Mouse (Mus musculus) kidney, embryonic 15.5 days (tissue): ENCODE measurements around the gene Abtb2. TPM values are rescaled to one million over a fixed set of nuclear protein-coding genes. Genes with fewer than 3 reads are reported as not detected.
A peak's percentile ranks its signal among the peaks of the same experiment; 100 is the strongest.

ENCODE experiments used
- ATAC-seq: fragments of 200-750 bp; cut with Nextera tagmentation; replicated peaks from 2 replicates; pipeline ENCODE4 v1.8.0; 2017; ENCODE audit warnings: moderate TSS enrichment; ENCODE audit not compliant: low FRiP score
- H3K27ac ChIP-seq: fragments of 300-500 bp; sonication (generic); 2 replicates; pipeline ENCODE4 v1.5.1; 2015; ENCODE audit warnings: mild to moderate bottlenecking, inconsistent platforms
- H3K27me3 ChIP-seq: fragments of 300-500 bp; sonication (generic); 2 replicates; pipeline ENCODE4 v1.6.1; 2015; ENCODE audit warnings: inconsistent platforms
- H3K36me3 ChIP-seq: fragments of 300-500 bp; sonication (generic); 2 replicates; pipeline ENCODE4 v1.6.1; 2015; ENCODE audit warnings: inconsistent platforms
- H3K4me1 ChIP-seq: fragments of 300-500 bp; sonication (generic); 2 replicates; pipeline ENCODE4 v1.6.1; 2015; ENCODE audit warnings: inconsistent platforms
- H3K4me2 ChIP-seq: fragments of 300-500 bp; sonication (generic); 2 replicates; pipeline ENCODE4 v1.6.1; 2015; ENCODE audit warnings: moderate library complexity, mild to moderate bottlenecking, inconsistent platforms
- H3K4me3 ChIP-seq: fragments of 300-500 bp; sonication (generic); replicated peaks from 2 replicates; pipeline ENCODE4 v1.5.1; 2015; ENCODE audit warnings: mild to moderate bottlenecking, inconsistent platforms
- H3K9ac ChIP-seq: fragments of 300-500 bp; sonication (generic); 2 replicates; pipeline ENCODE4 v1.6.1; 2015; ENCODE audit warnings: mild to moderate bottlenecking, inconsistent platforms
- H3K9me3 ChIP-seq: fragments of 300-500 bp; sonication (generic); replicated peaks from 2 replicates; pipeline ENCODE4 v1.6.1; 2016; ENCODE audit warnings: inconsistent platforms
- WGBS: fragments of 180-500 bp; shearing (Covaris S2); methylation state at CpG from one replicate; pipeline ENCODE4 v1.1.7; 2015; ENCODE audit warnings: mixed read lengths; 5-methylcytosine and 5-hydroxymethylcytosine counted together
- polyA plus RNA-seq: library from polyadenylated mRNA; unstranded; fragments of >200 nt; fragmentation: Nextera tagmentation; extraction: Ambion mirVana; gene quantifications from 2 replicates; pipeline ENCODE4 v1.2.1, GENCODE M21; 2015

Abtb2 gene
- polyA plus RNA-seq, 1 experiment from 2014 or later = 8.4 TPM

- 76% methylated on average over 2 of the region's 2 CpGs for WGBS
- H3K9me3 ChIP-seq = no peaks in the 10 kb centered on the region
- no peaks in the 10 kb centered on the region for H3K36me3 ChIP-seq
- H3K9ac ChIP-seq = no peak overlapping the region
- no peaks in the 10 kb centered on the region for H3K27me3 ChIP-seq
- ATAC-seq = no peak
- H3K4me1 ChIP-seq = 0 out of 2 replicates have a peak, but pooled peaks cover 6% of the 10 kb centered on the region
- 0 out of 2 replicates have a peak overlapping the region, but pooled peaks have one; percentile 5 for H3K27ac ChIP-seq
- H3K4me3 ChIP-seq = no peak overlapping the region
- no peak overlapping the region for H3K4me2 ChIP-seq
These were observed 84.3 kb downstream of the Abtb2 start for GRCm38 (mm10) chr2:103650314-103650879.

GRCm38 (mm10) chr2:103652121-103652520, 86.0 kb downstream of the Abtb2 start:
- 67% methylated on average over 4 of the region's 4 CpGs for WGBS
- no peak for ATAC-seq
- Histone ChIP-seq H3K4me3 (no peak overlapping the region), H3K4me2 (no peak overlapping the region), H3K36me3 (no peaks in the 10 kb centered on the region), H3K9me3 (no peaks in the 10 kb centered on the region), H3K27me3 (no peaks in the 10 kb centered on the region), H3K27ac (no peak overlapping the region), H3K4me1 (0 out of 2 replicates have a peak, but pooled peaks cover 6% of the 10 kb centered on the region), H3K9ac (no peak overlapping the region)

GRCm38 (mm10) chr2:103655037-103655436, 88.9 kb downstream of the Abtb2 start:
- H3K9ac ChIP-seq = no peak overlapping the region
- no peaks in the 10 kb centered on the region for H3K36me3 ChIP-seq
- H3K27me3 ChIP-seq = no peaks in the 10 kb centered on the region
- H3K4me1 ChIP-seq = peaks cover 2% of the 10 kb centered on the region; the same call in 1 of the 2 replicates
- ATAC-seq = no peak
- H3K4me3 ChIP-seq = no peak overlapping the region
- H3K9me3 ChIP-seq = no peaks in the 10 kb centered on the region
- no peak overlapping the region for H3K4me2 ChIP-seq
- no peak overlapping the region for H3K27ac ChIP-seq
- 81% methylated on average over 1 of the region's 1 CpGs for WGBS

GRCm38 (mm10) chr2:103656028-103656427, 89.9 kb downstream of the Abtb2 start:
- H3K27ac ChIP-seq = no peak overlapping the region
- no peak for ATAC-seq
- no peaks in the 10 kb centered on the region for H3K9me3 ChIP-seq
- no peak overlapping the region for H3K9ac ChIP-seq
- H3K4me3 ChIP-seq = no peak overlapping the region
- peaks cover 8% of the 10 kb centered on the region; the same call in 1 of the 2 replicates for H3K4me1 ChIP-seq
- no peaks in the 10 kb centered on the region for H3K36me3 ChIP-seq
- H3K4me2 ChIP-seq = no peak overlapping the region
- no peaks in the 10 kb centered on the region for H3K27me3 ChIP-seq

GRCm38 (mm10) chr2:103659167-103659566, 93.1 kb downstream of the Abtb2 start:
- no peak overlapping the region for H3K4me3 ChIP-seq
- no peak overlapping the region for H3K27ac ChIP-seq
- H3K36me3 ChIP-seq = no peaks in the 10 kb centered on the region
- H3K9me3 ChIP-seq = no peaks in the 10 kb centered on the region
- WGBS = 71% methylated on average over 4 of the region's 4 CpGs
- no peaks in the 10 kb centered on the region for H3K27me3 ChIP-seq
- H3K4me1 ChIP-seq = peaks cover 19% of the 10 kb centered on the region
- H3K4me2 ChIP-seq = no peak overlapping the region
- ATAC-seq = no peak
- no peak overlapping the region for H3K9ac ChIP-seq

- H3K27ac ChIP-seq = no peak overlapping the region
- H3K36me3 ChIP-seq = no peaks in the 10 kb centered on the region
- peaks cover 19% of the 10 kb centered on the region for H3K4me1 ChIP-seq
- no peak for ATAC-seq
- no peak overlapping the region for H3K4me3 ChIP-seq
- H3K4me2 ChIP-seq = no peak overlapping the region
- 71% methylated on average over 15 of the region's 15 CpGs for WGBS
- H3K9ac ChIP-seq = no peak overlapping the region
- no peaks in the 10 kb centered on the region for H3K9me3 ChIP-seq
- H3K27me3 ChIP-seq = no peaks in the 10 kb centered on the region
These were observed 93.8 kb downstream of the Abtb2 start for GRCm38 (mm10) chr2:103659648-103660556.

GRCm38 (mm10) chr2:103661696-103662095, 95.6 kb downstream of the Abtb2 start:
- H3K9ac ChIP-seq = no peak overlapping the region
- H3K27ac ChIP-seq = no peak overlapping the region
- H3K4me1 ChIP-seq = peaks cover 19% of the 10 kb centered on the region
- H3K9me3 ChIP-seq = no peaks in the 10 kb centered on the region
- no peaks in the 10 kb centered on the region for H3K36me3 ChIP-seq
- H3K4me3 ChIP-seq = no peak overlapping the region
- H3K4me2 ChIP-seq = no peak overlapping the region
- no peak for ATAC-seq
- WGBS = 43% methylated on average over 1 of the region's 1 CpGs
- no peaks in the 10 kb centered on the region for H3K27me3 ChIP-seq

GRCm38 (mm10) chr2:103662121-103662520, 96.0 kb downstream of the Abtb2 start:
- Histone ChIP-seq H3K4me2 (no peak overlapping the region), H3K4me1 (peaks cover 19% of the 10 kb centered on the region), H3K9me3 (no peaks in the 10 kb centered on the region), H3K36me3 (no peaks in the 10 kb centered on the region), H3K4me3 (no peak overlapping the region), H3K9ac (no peak overlapping the region), H3K27me3 (no peaks in the 10 kb centered on the region), H3K27ac (no peak overlapping the region)
- no peak for ATAC-seq
- WGBS = 53% methylated on average over 4 of the region's 4 CpGs

- H3K4me3 ChIP-seq = no peak overlapping the region
- no peak for ATAC-seq
- H3K27ac ChIP-seq = no peak overlapping the region
- H3K4me1 ChIP-seq = peaks cover 35% of the 10 kb centered on the region
- no peak overlapping the region for H3K9ac ChIP-seq
- no peaks in the 10 kb centered on the region for H3K9me3 ChIP-seq
- H3K4me2 ChIP-seq = no peak overlapping the region
- H3K36me3 ChIP-seq = no peaks in the 10 kb centered on the region
- H3K27me3 ChIP-seq = no peaks in the 10 kb centered on the region
- WGBS = 73% methylated on average over 6 of the region's 6 CpGs
These were observed 98.2 kb downstream of the Abtb2 start for GRCm38 (mm10) chr2:103664341-103664740.

GRCm38 (mm10) chr2:103667962-103668815, 102.1 kb downstream of the Abtb2 start:
- Histone ChIP-seq H3K36me3 (no peaks in the 10 kb centered on the region), H3K4me3 (no peak overlapping the region), H3K27me3 (no peaks in the 10 kb centered on the region), H3K27ac (0 out of 2 replicates have a peak overlapping the region, but pooled peaks have one; percentile 28), H3K4me2 (no peak overlapping the region), H3K9me3 (no peaks in the 10 kb centered on the region), H3K9ac (no peak overlapping the region), H3K4me1 (peaks cover 27% of the 10 kb centered on the region)
- peak; percentile 47 for ATAC-seq
- WGBS = 56% methylated on average over 8 of the region's 8 CpGs

- no peak overlapping the region for H3K4me3 ChIP-seq
- no peaks in the 10 kb centered on the region for H3K27me3 ChIP-seq
- no peaks in the 10 kb centered on the region for H3K9me3 ChIP-seq
- H3K4me1 ChIP-seq = peaks cover 27% of the 10 kb centered on the region
- no peaks in the 10 kb centered on the region for H3K36me3 ChIP-seq
- no peak overlapping the region for H3K9ac ChIP-seq
- no peak overlapping the region for H3K4me2 ChIP-seq
- WGBS = 64% methylated on average over 8 of the region's 8 CpGs
- H3K27ac ChIP-seq = no peak overlapping the region
- ATAC-seq = no peak
These were observed 102.8 kb downstream of the Abtb2 start for GRCm38 (mm10) chr2:103668939-103669338.

- Histone ChIP-seq H3K9me3 (no peaks in the 10 kb centered on the region), H3K27me3 (no peaks in the 10 kb centered on the region), H3K9ac (no peak overlapping the region), H3K27ac (peak overlapping the region; percentile 11; the same call in 1 of the 2 replicates), H3K4me2 (no peak overlapping the region), H3K36me3 (no peaks in the 10 kb centered on the region), H3K4me3 (no peak overlapping the region), H3K4me1 (peaks cover 27% of the 10 kb centered on the region)
- ATAC-seq = no peak
- WGBS = 86% methylated on average over 4 of the region's 4 CpGs
These were observed 103.5 kb downstream of the Abtb2 start for GRCm38 (mm10) chr2:103669561-103669960.
